Mouse (Mus musculus) intestine, embryonic 14.5 days (tissue): Measurements from ENCODE around the gene Cdiptos. TPM values are rescaled to one million over a fixed set of nuclear protein-coding genes. Genes with fewer than 3 reads are reported as not detected.

Experiments
- ATAC-seq: fragments of 200-750 bp; cut with Nextera tagmentation; replicated peaks from 2 replicates; pipeline ENCODE4 v1.8.0; 2017; ENCODE audit warnings: low read depth, moderate number of reproducible peaks, moderate TSS enrichment, moderate library complexity; ENCODE audit not compliant: low FRiP score, low TSS enrichment
- DNase-seq: peaks from one replicate; pipeline ENCODE4 v3.0.0-alpha.2; 2018; ENCODE audit warnings: low spot score
- H3K27ac ChIP-seq: fragments of 300-500 bp; sonication (generic); 2 replicates; pipeline ENCODE4 v1.5.1; 2014; ENCODE audit warnings: low read depth, mild to moderate bottlenecking, control low read depth
- H3K27me3 ChIP-seq: fragments of 300-500 bp; sonication (generic); replicated peaks from 2 replicates; pipeline ENCODE4 v1.6.1; 2014; ENCODE audit warnings: low read length, control low read depth; ENCODE audit not compliant: control insufficient read depth, insufficient read depth
- H3K36me3 ChIP-seq: fragments of 300-500 bp; sonication (generic); 2 replicates; pipeline ENCODE4 v1.6.1; 2014; ENCODE audit warnings: low read length, control low read depth; ENCODE audit not compliant: control insufficient read depth, insufficient read depth
- H3K4me1 ChIP-seq: fragments of 300-500 bp; sonication (generic); replicated peaks from 2 replicates; pipeline ENCODE4 v1.6.1; 2014; ENCODE audit warnings: low read length, control low read depth, mixed read lengths; ENCODE audit not compliant: control insufficient read depth, insufficient read depth
- H3K4me2 ChIP-seq: fragments of 300-500 bp; sonication (generic); 2 replicates; pipeline ENCODE4 v1.6.1; 2014; ENCODE audit warnings: low read length
- H3K4me3 ChIP-seq: fragments of 300-500 bp; sonication (generic); 2 replicates; pipeline ENCODE4 v1.5.1; 2014; ENCODE audit warnings: low read depth, low read length, control low read depth, mixed read lengths
- H3K9ac ChIP-seq: fragments of 300-500 bp; sonication (generic); 2 replicates; pipeline ENCODE4 v1.6.1; 2014; ENCODE audit warnings: mild to moderate bottlenecking, low read length
- H3K9me3 ChIP-seq: fragments of 300-500 bp; sonication (generic); 2 replicates; pipeline ENCODE4 v1.6.1; 2016; ENCODE audit warnings: low read length, control low read depth; ENCODE audit not compliant: control insufficient read depth
- WGBS: fragments of 180-500 bp; shearing (Covaris S2); extraction: QIAGEN DNeasy Blood & Tissue Kit; methylation state at CpG from one replicate; pipeline ENCODE4 v1.1.7; 2014; 5-methylcytosine and 5-hydroxymethylcytosine counted together
- polyA plus RNA-seq: library from polyadenylated mRNA; unstranded; fragments of >200 nt; fragmentation: Nextera tagmentation; extraction: Ambion mirVana; gene quantifications from 2 replicates; pipeline ENCODE4 v1.2.1, GENCODE M21; 2014

Cdiptos gene
- 2.2 and 2.5 TPM in 2 replicates for polyA plus RNA-seq

GRCm38 (mm10) chr7:126975950-126976866 is at the start of gene Cdiptos:
Gene Cdiptos, minus strand, starts transcription at chr7:126976098.
- no peaks in the 10 kb centered on the region for H3K9me3 ChIP-seq
- DNase-seq (peak; percentile 99), ATAC-seq (peak; percentile 95)
- H3K27ac ChIP-seq, result peak within 1 kb of the TSS; percentile 94
- H3K4me3 ChIP-seq, result peak within 1 kb of the TSS; percentile 97
- 0 out of 2 replicates have a peak, but pooled peaks cover 5% of the 10 kb centered on the region for H3K4me1 ChIP-seq
- peaks cover 34% of the 10 kb centered on the region for H3K36me3 ChIP-seq
- under 1% methylated on average over 55 of the region's 55 CpGs for WGBS
- H3K9ac ChIP-seq, result peak within 1 kb of the TSS; percentile 94
- peak within 1 kb of the TSS; percentile 66 for H3K4me2 ChIP-seq
- no peaks in the 10 kb centered on the region for H3K27me3 ChIP-seq

GRCm38 (mm10) chr7:127024755-127025555 is 49.1 kb upstream of the Cdiptos start:
- Histone ChIP-seq H3K4me1 (peaks cover 41% of the 10 kb centered on the region), H3K36me3 (peaks cover 47% of the 10 kb centered on the region)

GRCm38 (mm10) chr7:127023896-127024690 is 48.2 kb upstream of the Cdiptos start:
- Histone ChIP-seq H3K9me3 (no peaks in the 10 kb centered on the region), H3K9ac (peak overlapping the region; percentile 98), H3K27ac (peak overlapping the region; percentile 98), H3K4me1 (peaks cover 46% of the 10 kb centered on the region), H3K4me3 (peak overlapping the region; percentile 91), H3K36me3 (peaks cover 39% of the 10 kb centered on the region), H3K4me2 (peak overlapping the region; percentile 99), H3K27me3 (no peaks in the 10 kb centered on the region)
- DNase-seq (peak; percentile 53), ATAC-seq (no peak)
- WGBS, result 22% methylated on average over 19 of the region's 19 CpGs

More at GRCm38 (mm10) chr7:127024755-127025555, 49.1 kb upstream of the Cdiptos start:
- Histone ChIP-seq H3K9ac (peak overlapping the region; percentile 98), H3K9me3 (no peaks in the 10 kb centered on the region), H3K27me3 (no peaks in the 10 kb centered on the region), H3K4me3 (peak overlapping the region; percentile 91), H3K4me2 (peak overlapping the region; percentile 99), H3K27ac (peak overlapping the region; percentile 98)
- peak; percentile 86 for DNase-seq
- WGBS, result 1% methylated on average over 30 of the region's 30 CpGs
- ATAC-seq, result peak; percentile 7; the same call in 1 of the 2 replicates

- WGBS, result 71% methylated on average over 13 of the region's 13 CpGs
- ATAC-seq (no peak), DNase-seq (no peak)
- Histone ChIP-seq H3K4me2 (peak overlapping the region; percentile 99), H3K4me3 (peak overlapping the region; percentile 91), H3K9me3 (no peaks in the 10 kb centered on the region), H3K27me3 (no peaks in the 10 kb centered on the region), H3K36me3 (peaks cover 31% of the 10 kb centered on the region), H3K4me1 (peaks cover 51% of the 10 kb centered on the region), H3K27ac (no peak overlapping the region), H3K9ac (0 out of 2 replicates have a peak overlapping the region, but pooled peaks have one; percentile 13)
Observed at GRCm38 (mm10) chr7:127023272-127023691, 47.4 kb upstream of the Cdiptos start.

- H3K4me1 ChIP-seq, result peaks cover 51% of the 10 kb centered on the region
- no peak for ATAC-seq
- no peak overlapping the region for H3K27ac ChIP-seq
- H3K36me3 ChIP-seq, result peaks cover 27% of the 10 kb centered on the region
- no peaks in the 10 kb centered on the region for H3K9me3 ChIP-seq
- 0 out of 2 replicates have a peak overlapping the region, but pooled peaks have one; percentile 13 for H3K9ac ChIP-seq
- H3K27me3 ChIP-seq, result no peaks in the 10 kb centered on the region
- peak overlapping the region; percentile 99; the same call in 1 of the 2 replicates for H3K4me2 ChIP-seq
- peak overlapping the region; percentile 91 for H3K4me3 ChIP-seq
- peak; percentile 50 for DNase-seq
- 70% methylated on average over 7 of the region's 7 CpGs for WGBS
Observed at GRCm38 (mm10) chr7:127022528-127023271, 46.8 kb upstream of the Cdiptos start.

- ATAC-seq, result no peak
- DNase-seq, result peak; percentile 51
- Histone ChIP-seq H3K9me3 (no peaks in the 10 kb centered on the region), H3K9ac (peak overlapping the region; percentile 59; the same call in 1 of the 2 replicates), H3K4me3 (peak overlapping the region; percentile 52), H3K4me1 (peaks cover 52% of the 10 kb centered on the region), H3K36me3 (peaks cover 27% of the 10 kb centered on the region), H3K4me2 (peak overlapping the region; percentile 82), H3K27ac (peak overlapping the region; percentile 76), H3K27me3 (no peaks in the 10 kb centered on the region)
- 36% methylated on average over 5 of the region's 5 CpGs for WGBS
Observed at GRCm38 (mm10) chr7:127021563-127022527, 45.9 kb upstream of the Cdiptos start.
